Mouse (Mus musculus): Measurements from ENCODE around the gene Ermard.

The Ermard gene

GRCm38 (mm10) chr17:15120569-15120968 is 79.6 kb downstream of the Ermard start:
- no peak for DNase-seq (ENCODE audit: low spot score in 2 of 2)

- no peak for DNase-seq (ENCODE audit: low spot score in 2 of 2)
These were observed 88.8 kb downstream of the Ermard start for GRCm38 (mm10) chr17:15129630-15130287.

- DNase-seq (ENCODE audit: low spot score in 2 of 2) = no peak
These were observed 89.3 kb downstream of the Ermard start for GRCm38 (mm10) chr17:15130288-15130656.

- DNase-seq (ENCODE audit: low spot score in 2 of 2) = no peak
These were observed 94.1 kb downstream of the Ermard start for GRCm38 (mm10) chr17:15134905-15135669.

- no peak for DNase-seq (ENCODE audit: low spot score in 2 of 2)
These were observed 96.4 kb downstream of the Ermard start for GRCm38 (mm10) chr17:15137443-15137842.

All from frontal cortex, postnatal 14 days (tissue).